Mouse (Mus musculus) liver, adult 10 weeks (tissue): ENCODE measurements around the gene B3galt4. TPM values are rescaled to one million over a fixed set of nuclear protein-coding genes. Genes with fewer than 3 reads are reported as not detected.

Experiments
- polyA plus RNA-seq: library from polyadenylated mRNA; stranded (reverse); fragments of 350-450 nt; fragmentation: Illumina TruSeq; extraction: RNeasy Lipid Tissue Mini Kit (QIAGEN cat#74804); gene quantifications from one replicate; pipeline ENCODE4 v1.2.3, GENCODE M21; 2014; ENCODE audit warnings: low read depth, low replicate concordance

B3galt4 gene
- polyA plus RNA-seq: not detected

DNA sequence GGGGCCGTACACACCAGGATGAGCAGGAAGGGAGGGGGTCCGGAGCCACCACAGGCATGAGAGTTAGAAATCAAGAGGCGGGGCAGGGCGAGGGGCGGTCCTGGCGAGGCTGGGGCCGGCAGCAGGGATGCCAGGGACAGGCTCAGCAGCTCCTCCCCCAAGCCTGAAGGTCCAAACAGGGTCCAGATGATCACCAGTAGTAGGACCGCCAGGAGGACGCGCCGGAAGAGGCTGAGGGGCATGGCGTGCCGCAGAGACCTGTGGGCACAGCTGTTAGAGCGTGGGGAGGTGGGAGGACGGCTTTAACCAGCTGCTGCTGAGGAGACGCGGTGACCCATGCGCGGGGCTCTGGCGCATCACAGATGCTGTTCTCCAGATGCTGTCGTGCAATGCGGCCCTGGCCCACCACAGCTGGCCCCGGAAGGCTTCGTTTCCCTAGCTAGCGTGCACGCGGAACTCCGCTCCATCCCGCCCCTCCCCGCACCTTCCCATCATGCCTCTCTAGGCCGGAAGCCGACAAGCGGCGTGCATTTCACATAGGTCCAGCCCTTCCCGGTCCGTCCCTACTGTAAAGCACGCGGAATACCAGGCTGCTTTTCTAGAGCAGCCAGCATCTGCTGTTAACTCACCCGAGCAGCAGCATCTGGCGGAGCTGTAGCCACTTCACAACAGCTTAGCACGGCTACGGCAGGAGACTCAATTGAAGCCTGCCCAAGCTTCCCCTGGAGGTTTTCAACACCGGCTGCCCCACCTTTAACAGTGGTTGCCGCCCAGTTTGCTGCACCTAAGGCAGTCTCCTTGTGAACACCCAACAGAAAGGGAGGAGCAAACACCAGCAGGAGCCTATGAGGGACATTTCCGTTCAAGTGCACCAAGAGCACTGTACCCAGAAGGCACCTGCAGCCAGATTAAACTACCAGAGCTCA is at the start of gene B3galt4:
TSS of gene B3galt4 (minus strand) at position 468 of the 926 bp plus-strand sequence.

DNA sequence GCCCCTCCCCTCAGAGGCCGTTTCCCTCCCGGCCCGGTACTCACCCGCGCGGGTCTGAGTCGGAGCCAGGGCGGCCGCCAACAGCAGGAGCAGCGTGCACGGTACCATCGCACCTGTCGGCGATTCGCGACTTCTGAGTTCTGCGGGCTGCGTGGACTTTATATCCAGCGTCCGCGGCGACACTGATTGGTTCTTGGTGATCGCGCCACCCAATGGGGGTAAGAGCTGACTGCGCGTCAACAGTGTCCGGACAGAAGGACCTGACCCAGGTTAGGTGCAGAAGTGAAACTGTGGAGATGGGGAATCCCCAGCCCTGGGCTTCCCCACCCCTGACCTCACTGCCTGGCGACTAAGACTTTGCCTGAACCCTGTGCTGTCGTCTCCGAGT is 48.9 kb upstream of the B3galt4 start, which contains the start of gene H2-K1:
TSS of gene H2-K1 (minus strand) at position 198 of the 388 bp plus-strand sequence.

DNA sequence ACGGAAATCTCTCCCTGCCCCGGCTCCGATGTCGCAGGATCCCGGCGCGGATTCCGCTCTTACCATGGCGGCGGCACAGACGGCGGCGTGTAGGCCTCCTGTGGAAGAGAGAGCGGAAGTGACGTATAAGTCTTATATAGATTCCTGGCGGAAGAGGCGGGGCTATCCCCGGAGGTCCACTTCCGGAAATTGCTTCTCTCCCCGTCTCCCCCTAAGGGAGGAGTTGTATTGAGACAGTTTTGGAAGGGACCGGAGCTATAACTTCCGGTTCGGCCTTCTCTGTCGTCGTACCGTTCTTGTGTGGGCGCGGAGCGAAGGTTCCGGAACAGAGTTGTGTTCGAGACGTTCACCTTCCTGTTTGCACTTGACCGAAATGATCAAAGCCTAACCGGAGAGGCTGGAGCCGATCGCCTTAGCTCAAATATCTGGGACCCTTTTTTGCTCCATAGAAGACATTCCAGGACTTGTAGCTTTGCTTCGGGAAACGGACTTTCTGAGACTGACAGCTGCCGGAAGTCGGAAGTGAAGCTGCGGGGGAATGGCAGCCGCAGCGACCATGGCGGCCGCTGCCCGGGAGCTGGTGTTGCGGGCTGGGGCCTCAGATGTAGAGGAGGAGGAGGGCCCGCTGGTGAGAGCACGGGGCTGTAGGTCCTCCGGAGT is 4.4 kb upstream of the B3galt4 start, which contains the start of the genes Vps52 and Rps18:
TSS of gene Vps52 (plus strand) at position 258 of the 660 bp plus-strand sequence.
TSS of gene Rps18 (minus strand) at position 447 of the 660 bp plus-strand sequence.

DNA sequence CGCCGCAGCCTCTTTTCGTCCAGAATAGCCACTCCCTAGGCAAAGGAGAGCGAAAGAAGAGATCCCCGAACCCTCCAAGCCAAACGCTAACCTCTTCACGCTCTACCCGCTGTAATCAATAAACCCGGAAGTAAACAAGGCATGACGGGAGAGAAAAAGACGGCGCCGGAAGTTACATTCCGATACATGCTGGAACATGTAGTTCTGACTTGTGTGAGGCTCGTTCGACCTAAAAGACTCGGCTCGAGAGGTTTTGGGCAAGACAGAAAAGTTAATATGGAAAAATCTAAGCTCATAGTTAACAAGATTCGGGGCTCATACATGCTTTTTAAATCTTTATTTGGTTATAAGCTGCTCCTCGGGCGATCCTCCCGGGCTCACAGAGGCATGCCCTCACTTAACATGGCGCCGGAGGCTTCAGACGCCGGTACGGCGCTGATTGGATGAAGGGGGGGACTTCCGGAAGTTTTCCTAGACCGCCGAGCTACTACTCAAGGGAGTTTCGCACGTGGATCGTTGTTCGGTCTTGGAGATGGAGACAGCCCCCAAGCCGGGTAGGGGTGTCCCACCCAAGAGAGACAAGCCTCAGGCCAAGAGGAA is 11.0 kb downstream of the B3galt4 start, which contains the start of the genes Pfdn6 and Wdr46:
TSS of gene Pfdn6 (minus strand) at position 138 of the 600 bp plus-strand sequence.
TSS of gene Wdr46 (plus strand) at position 455 of the 600 bp plus-strand sequence.

DNA sequence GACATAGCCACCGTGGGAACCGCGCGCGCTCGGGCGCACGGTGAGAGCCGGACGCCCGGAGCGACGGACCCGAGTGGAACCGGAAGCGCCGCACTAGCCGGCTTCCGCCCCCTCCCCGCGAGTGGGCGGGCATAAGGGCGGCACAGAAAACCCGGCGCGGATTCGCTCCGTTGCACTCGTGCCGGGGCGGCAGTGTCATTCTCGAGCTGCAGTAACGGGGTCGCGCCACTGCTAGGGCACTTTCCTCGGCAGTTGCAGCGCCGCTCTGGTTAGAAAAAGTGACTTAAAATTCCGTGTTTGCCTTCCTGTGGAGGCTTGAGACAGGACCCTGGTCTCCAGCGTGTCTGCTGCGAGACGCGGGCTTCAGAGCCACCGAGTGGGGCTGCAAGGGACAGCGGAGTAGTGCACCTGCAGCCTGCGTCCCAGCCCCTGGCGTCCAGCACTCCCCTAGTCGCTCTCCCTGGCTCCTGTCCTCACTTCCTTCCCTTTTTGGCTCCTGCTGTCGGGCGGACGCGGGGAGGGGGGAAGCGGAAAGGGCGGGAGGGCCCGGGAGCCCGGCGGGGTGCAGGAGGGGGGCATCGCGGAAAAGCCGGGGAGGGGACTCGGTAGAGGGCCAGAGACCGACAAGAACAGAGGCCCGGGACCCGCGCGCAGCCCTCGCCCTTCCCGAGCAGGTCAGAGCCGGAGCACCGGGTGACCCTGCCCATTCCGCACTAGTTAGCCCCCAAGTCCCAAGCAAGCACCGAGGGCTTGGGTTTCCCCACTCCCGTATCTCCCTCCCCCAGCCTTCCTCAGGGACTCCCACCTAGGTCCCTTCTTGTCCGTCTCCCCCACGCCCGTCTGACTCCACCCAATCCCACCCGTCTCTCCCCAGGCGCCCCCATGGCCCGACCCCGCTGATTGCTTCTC is 21.7 kb downstream of the B3galt4 start, which contains the start of gene Rgl2:
TSS of gene Rgl2 (plus strand) at position 173 of the 909 bp plus-strand sequence.

DNA sequence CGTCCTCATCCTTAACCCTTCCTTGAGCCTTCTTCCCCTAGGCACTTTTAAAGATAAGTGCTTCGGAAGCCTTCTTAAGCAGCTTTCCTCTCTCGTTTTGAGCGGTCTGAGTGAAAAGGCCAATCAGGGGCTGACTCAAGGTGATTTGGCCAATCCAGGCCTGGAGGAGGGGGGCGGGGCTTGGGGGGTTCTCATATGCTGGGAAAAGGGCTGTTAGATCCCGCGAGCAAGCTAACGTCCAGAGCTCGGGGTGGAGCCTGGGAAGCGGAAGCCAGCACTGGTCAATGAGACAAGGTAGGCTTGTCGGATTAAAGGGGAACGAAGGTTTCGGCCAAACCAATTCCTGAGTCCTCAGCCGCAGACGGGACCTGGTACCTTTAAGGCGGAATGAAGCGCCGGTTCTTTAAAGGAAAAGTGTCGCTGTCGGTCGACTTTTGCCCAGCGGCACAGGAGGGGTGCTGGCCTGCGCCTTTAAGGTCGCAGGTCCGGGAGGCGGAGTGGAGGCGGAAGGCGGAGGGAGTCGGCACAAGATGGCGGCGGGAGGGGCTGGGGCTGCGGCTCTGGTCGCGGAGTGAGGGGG is 35.5 kb downstream of the B3galt4 start, which contains the start of the genes Tapbp and Zbtb22:
TSS of gene Tapbp (plus strand) at position 229 of the 580 bp plus-strand sequence.
TSS of gene Zbtb22 (plus strand) at position 234 of the 580 bp plus-strand sequence.

DNA sequence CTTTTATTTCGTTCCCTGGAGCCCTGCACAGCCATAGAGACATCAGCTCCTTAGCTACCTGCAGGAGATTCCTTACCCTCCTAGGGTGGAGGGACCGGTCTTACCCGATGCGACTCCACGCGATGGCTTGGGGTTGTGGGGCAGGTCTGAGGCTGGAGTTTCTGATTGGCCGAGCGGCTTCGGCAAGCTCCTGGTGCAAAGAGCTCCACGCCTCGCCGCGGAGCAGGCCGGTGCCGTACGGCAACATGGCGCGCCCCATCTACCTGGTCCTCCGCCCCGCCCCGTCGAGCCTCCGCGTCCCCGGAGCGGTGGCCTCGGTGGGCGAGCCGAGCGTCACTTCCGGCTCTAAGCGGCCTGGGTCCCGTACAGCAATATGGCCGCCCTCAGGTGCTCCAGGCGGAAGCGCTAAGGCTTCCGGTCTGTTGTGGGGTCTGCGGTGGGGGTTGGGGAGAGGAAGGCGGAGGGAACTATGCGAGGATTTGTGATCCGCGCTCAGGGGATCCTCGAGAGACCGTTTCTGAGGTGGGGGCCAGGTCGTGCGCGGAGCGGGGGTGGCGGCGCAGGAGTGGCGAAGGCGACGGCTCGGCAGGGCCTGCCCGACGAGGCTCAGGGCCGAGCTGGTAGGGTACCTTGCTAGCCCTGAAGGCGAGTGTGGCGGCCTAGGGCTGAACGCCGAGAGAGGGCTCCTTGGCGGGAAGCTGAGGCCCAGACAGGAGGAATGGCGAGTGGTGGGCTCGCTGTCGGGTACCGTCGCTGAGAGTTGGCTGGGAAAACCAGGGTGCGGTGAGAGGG is 42.0 kb downstream of the B3galt4 start, which contains the start of gene Daxx:
TSS of gene Daxx (plus strand) at position 338 of the 792 bp plus-strand sequence.

DNA sequence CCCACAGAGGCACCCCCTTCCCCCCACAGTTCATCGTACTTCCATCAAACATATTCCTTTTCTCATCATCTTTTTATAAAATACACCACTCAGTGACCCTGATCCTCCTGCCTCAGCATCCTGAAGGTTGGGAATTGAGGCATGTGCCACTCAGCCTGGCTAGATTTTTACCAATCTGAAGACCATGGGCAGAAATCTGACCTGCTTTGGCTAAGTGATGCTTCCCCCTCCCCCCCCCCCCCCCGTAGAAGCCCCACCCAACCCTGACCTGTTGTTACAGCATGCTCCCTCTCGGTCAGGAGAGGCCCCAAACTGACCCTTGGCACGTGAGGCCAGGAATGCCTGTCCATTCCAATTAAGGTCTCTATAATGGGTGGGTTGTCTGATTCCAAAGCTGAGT is 46.5 kb downstream of the B3galt4 start, which contains the start of gene Platr17:
TSS of gene Platr17 (plus strand) at position 301 of the 400 bp plus-strand sequence.

Other genes with a start within 250 kb of the B3galt4 start
- 24.2 TPM for gene March2, start 232.8 kb downstream of the B3galt4 start, polyA plus RNA-seq
- 9.3 TPM for gene Rab11b, start 191.0 kb downstream of the B3galt4 start, polyA plus RNA-seq
- 8.0 TPM for gene Angptl4, start 169.7 kb downstream of the B3galt4 start, polyA plus RNA-seq
- 3.1 TPM for gene Kank3, start 141.0 kb downstream of the B3galt4 start, polyA plus RNA-seq
- gene Rps28, start 126.9 kb downstream of the B3galt4 start, polyA plus RNA-seq: 37.1 TPM
- 24.4 TPM for gene Ndufa7, start 126.9 kb downstream of the B3galt4 start, polyA plus RNA-seq
- 1.5 TPM for gene Cd320, start 108.4 kb downstream of the B3galt4 start, polyA plus RNA-seq
- gene Gm7029, start 77.7 kb downstream of the B3galt4 start, polyA plus RNA-seq: not detected
- gene Kifc1, start 60.8 kb downstream of the B3galt4 start, polyA plus RNA-seq: not detected
- not detected for gene Platr17, start 46.4 kb downstream of the B3galt4 start, polyA plus RNA-seq
- gene Daxx, start 42.1 kb downstream of the B3galt4 start, polyA plus RNA-seq: 3.7 TPM
- gene Tapbp, start 35.6 kb downstream of the B3galt4 start, polyA plus RNA-seq: 29.5 TPM
- 1.7 TPM for gene Zbtb22, start 35.6 kb downstream of the B3galt4 start, polyA plus RNA-seq
- gene Rgl2, start 21.9 kb downstream of the B3galt4 start, polyA plus RNA-seq: 0.64 TPM
- gene Pfdn6, start 11.1 kb downstream of the B3galt4 start, polyA plus RNA-seq: 12.6 TPM
- gene Wdr46, start 10.8 kb downstream of the B3galt4 start, polyA plus RNA-seq: 1.2 TPM
- gene Vps52, start 4.3 kb upstream of the B3galt4 start, polyA plus RNA-seq: 3.0 TPM
- gene Rps18, start 4.5 kb upstream of the B3galt4 start, polyA plus RNA-seq: 51.8 TPM
- 848 TPM for gene H2-K1, start 48.9 kb upstream of the B3galt4 start, polyA plus RNA-seq
- 1.8 TPM for gene Ring1, start 73.2 kb upstream of the B3galt4 start, polyA plus RNA-seq
- 13.3 TPM for gene H2-Ke6, start 76.6 kb upstream of the B3galt4 start, polyA plus RNA-seq
- 3.2 TPM for gene Slc39a7, start 80.2 kb upstream of the B3galt4 start, polyA plus RNA-seq
- 1.4 TPM for gene Rxrb, start 80.3 kb upstream of the B3galt4 start, polyA plus RNA-seq
- not detected for gene Col11a2, start 87.9 kb upstream of the B3galt4 start, polyA plus RNA-seq
- gene H2-Oa, start 140.9 kb upstream of the B3galt4 start, polyA plus RNA-seq: not detected
- 1.2 TPM for gene H2-DMa, start 168.1 kb upstream of the B3galt4 start, polyA plus RNA-seq
- gene Brd2, start 171.1 kb upstream of the B3galt4 start, polyA plus RNA-seq: 94.0 TPM
- 0.64 TPM for gene H2-DMb2, start 191.8 kb upstream of the B3galt4 start, polyA plus RNA-seq
- gene H2-DMb1, start 201.6 kb upstream of the B3galt4 start, polyA plus RNA-seq: 2.6 TPM
- 2.8 TPM for gene Tap1, start 236.1 kb upstream of the B3galt4 start, polyA plus RNA-seq
- 6.2 TPM for gene Psmb9, start 236.3 kb upstream of the B3galt4 start, polyA plus RNA-seq
- gene Psmb8, start 246.2 kb upstream of the B3galt4 start, polyA plus RNA-seq: 3.0 TPM